Mouse (Mus musculus) liver, adult (tissue): ENCODE data around the gene Ube3b.

ENCODE experiments used
- GATA4 ChIP-seq: IDR thresholded peaks from 2 replicates; pipeline ENCODE4 v1.6.1; 2014; ENCODE audit warnings: mild to moderate bottlenecking, low read length; ENCODE audit not compliant: insufficient replicate concordance

Gene Ube3b

GRCm38 (mm10) chr5:114380209-114381012 lies at the start of gene Ube3b, which contains the start of gene Kctd10:
Gene Ube3b, plus strand, starts transcription at chr5:114380607.
Gene Kctd10, minus strand, starts transcription at chr5:114380508.
- TF ChIP-seq GATA4 = peak; percentile 4; the same call in 1 of the 2 replicates

- no peak for TF ChIP-seq GATA4
These were observed 37.4 kb upstream of the Ube3b start for GRCm38 (mm10) chr5:114342996-114343395.

- TF ChIP-seq GATA4 = no peak
These were observed 36.8 kb upstream of the Ube3b start for GRCm38 (mm10) chr5:114343612-114344011.

GRCm38 (mm10) chr5:114345538-114345937 lies 34.9 kb upstream of the Ube3b start:
- TF ChIP-seq GATA4 = no peak

GRCm38 (mm10) chr5:114347005-114347404 lies 33.4 kb upstream of the Ube3b start:
- no peak for TF ChIP-seq GATA4

- no peak for TF ChIP-seq GATA4
These were observed 28.9 kb upstream of the Ube3b start for GRCm38 (mm10) chr5:114351490-114351889.

- TF ChIP-seq GATA4 = no peak
These were observed 24.0 kb upstream of the Ube3b start for GRCm38 (mm10) chr5:114356250-114356935.

- no peak for TF ChIP-seq GATA4
These were observed 23.3 kb upstream of the Ube3b start for GRCm38 (mm10) chr5:114356936-114357751.

GRCm38 (mm10) chr5:114358833-114359232 lies 21.6 kb upstream of the Ube3b start:
- TF ChIP-seq GATA4 = no peak

- TF ChIP-seq GATA4 = no peak
These were observed 20.8 kb upstream of the Ube3b start for GRCm38 (mm10) chr5:114359586-114359985.

GRCm38 (mm10) chr5:114360968-114361367 lies 19.4 kb upstream of the Ube3b start:
- no peak for TF ChIP-seq GATA4

GRCm38 (mm10) chr5:114365043-114365752 lies 15.2 kb upstream of the Ube3b start:
- TF ChIP-seq GATA4 = no peak

- no peak for TF ChIP-seq GATA4
These were observed 12.3 kb upstream of the Ube3b start for GRCm38 (mm10) chr5:114368121-114368520.

GRCm38 (mm10) chr5:114368803-114369496 lies 11.5 kb upstream of the Ube3b start:
- no peak for TF ChIP-seq GATA4

- no peak for TF ChIP-seq GATA4
These were observed 10.5 kb upstream of the Ube3b start for GRCm38 (mm10) chr5:114369921-114370320.

GRCm38 (mm10) chr5:114370371-114370776 lies 10.0 kb upstream of the Ube3b start:
- no peak for TF ChIP-seq GATA4
